Mouse (Mus musculus): ENCODE data around the gene Vegfa. TPM values are rescaled to one million over a fixed set of nuclear protein-coding genes. Genes with fewer than 3 reads are reported as not detected.

Vegfa gene
- polyA plus RNA-seq, 1 experiment from 2014 or later, result 7.7 TPM

- DNase-seq (peak; percentile 73), ATAC-seq (ENCODE audit: insufficient read depth) (no peak)
- WGBS, result 0% methylated on average over 47 of the region's 50 CpGs
Observed at GRCm38 (mm10) chr17:46031621-46032211, 453 bp downstream of the Vegfa start.

GRCm38 (mm10) chr17:46030731-46031620, 1.2 kb downstream of the Vegfa start:
- H3K9ac ChIP-seq, result peak overlapping the region; percentile 99
- H3K9me3 ChIP-seq (ENCODE audit: low read depth, low read length), result no peaks in the 10 kb centered on the region
- ATAC-seq (ENCODE audit: insufficient read depth) (peak; percentile 40), DNase-seq (peak; percentile 83)
- peak overlapping the region; percentile 99 for H3K27ac ChIP-seq (ENCODE audit: low read depth)
- peaks cover 21% of the 10 kb centered on the region for H3K4me1 ChIP-seq (ENCODE audit: insufficient read depth)
- no peaks in the 10 kb centered on the region for H3K27me3 ChIP-seq (ENCODE audit: insufficient read depth, low read length)
- H3K4me3 ChIP-seq (ENCODE audit: low read depth, low read length), result peak overlapping the region; percentile 96
- H3K4me2 ChIP-seq, result peak overlapping the region; percentile 98
- under 1% methylated on average over 92 of the region's 92 CpGs for WGBS
- no peak for TF ChIP-seq CTCF (IDR thresholded peaks at IDR 0.05; ENCODE audit: low read depth)
- H3K36me3 ChIP-seq (ENCODE audit: insufficient read depth), result peaks cover 8% of the 10 kb centered on the region

More at GRCm38 (mm10) chr17:46031621-46032211, 453 bp downstream of the Vegfa start:
- H3K27ac ChIP-seq (ENCODE audit: low read depth), result peak overlapping the region; percentile 99
- H3K27me3 ChIP-seq (ENCODE audit: insufficient read depth, low read length), result no peaks in the 10 kb centered on the region
- no peaks in the 10 kb centered on the region for H3K9me3 ChIP-seq (ENCODE audit: low read depth, low read length)
- TF ChIP-seq CTCF (IDR thresholded peaks at IDR 0.05; ENCODE audit: low read depth), result no peak
- peak overlapping the region; percentile 96 for H3K4me3 ChIP-seq (ENCODE audit: low read depth, low read length)
- H3K36me3 ChIP-seq (ENCODE audit: insufficient read depth), result peaks cover under 1% of the 10 kb centered on the region
- peak overlapping the region; percentile 99 for H3K9ac ChIP-seq
- peaks cover 16% of the 10 kb centered on the region for H3K4me1 ChIP-seq (ENCODE audit: insufficient read depth)
- peak overlapping the region; percentile 98 for H3K4me2 ChIP-seq

DNA sequence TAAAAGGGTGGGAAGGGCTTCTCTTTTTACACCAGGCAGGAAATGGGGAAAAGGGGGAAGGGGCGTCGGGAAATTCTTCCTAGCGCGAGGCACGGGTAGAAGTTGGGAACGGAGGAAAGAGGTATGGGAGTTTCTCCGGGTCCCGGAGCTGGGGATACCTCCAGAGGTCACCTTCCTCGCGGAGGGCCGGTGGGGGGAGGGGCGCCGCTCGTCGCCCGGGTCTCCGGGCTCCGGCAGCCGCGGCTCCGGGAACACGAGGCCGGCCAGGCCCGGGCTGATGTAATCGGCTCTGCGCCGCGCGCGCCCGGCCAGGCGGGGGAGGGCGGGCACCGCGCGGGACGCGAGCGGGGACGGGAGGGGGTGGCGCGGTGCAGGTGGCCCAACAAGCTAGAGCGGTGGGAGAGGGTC, 1.8 kb downstream of the Vegfa start:
- H3K4me3 ChIP-seq (ENCODE audit: low read depth, low read length), result peak overlapping the region; percentile 96
- ATAC-seq (ENCODE audit: insufficient read depth) (no peak), DNase-seq (peak; percentile 57)
- WGBS, result 0% methylated on average over 33 of the region's 43 CpGs
- H3K9ac ChIP-seq, result peak overlapping the region; percentile 99
- H3K4me1 ChIP-seq (ENCODE audit: insufficient read depth), result peaks cover 22% of the 10 kb centered on the region
- TF ChIP-seq CTCF (IDR thresholded peaks at IDR 0.05; ENCODE audit: low read depth), result no peak
- peaks cover 15% of the 10 kb centered on the region for H3K36me3 ChIP-seq (ENCODE audit: insufficient read depth)
- H3K9me3 ChIP-seq (ENCODE audit: low read depth, low read length), result no peaks in the 10 kb centered on the region
- peak overlapping the region; percentile 99 for H3K27ac ChIP-seq (ENCODE audit: low read depth)
- H3K4me2 ChIP-seq, result peak overlapping the region; percentile 98
- H3K27me3 ChIP-seq (ENCODE audit: insufficient read depth, low read length), result no peaks in the 10 kb centered on the region

DNA sequence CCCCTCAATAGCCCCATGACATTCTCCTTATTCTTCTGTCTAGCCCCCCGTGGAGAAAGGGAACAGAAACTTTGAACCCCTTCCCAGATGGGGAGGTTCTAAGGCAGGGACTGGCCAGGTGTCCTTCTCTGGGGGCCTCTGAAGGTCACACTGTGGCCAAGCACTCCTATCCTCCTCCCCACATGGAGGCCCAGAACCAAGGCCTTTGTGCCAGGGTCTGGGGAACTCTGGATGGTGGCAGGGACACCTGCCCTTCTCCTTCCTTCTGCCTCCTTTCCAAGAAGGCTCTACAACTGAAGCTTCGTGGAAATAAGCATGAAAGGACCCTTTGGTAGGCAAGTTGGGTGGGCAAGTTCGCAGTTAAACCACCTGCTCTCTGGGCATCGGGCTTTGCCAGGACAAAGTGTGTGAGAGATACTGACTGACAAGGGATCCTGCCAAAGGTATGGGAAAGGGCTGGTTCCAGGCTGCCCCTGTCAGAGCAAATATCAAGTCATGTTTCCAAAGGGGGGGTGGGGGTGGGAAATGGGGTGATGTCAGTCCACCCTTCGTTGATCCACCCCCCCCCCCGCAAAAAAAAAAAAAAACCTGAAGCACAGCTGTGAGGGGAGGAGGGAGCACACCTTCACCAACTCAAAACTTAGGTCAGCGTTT, 2.5 kb downstream of the Vegfa start:
- Histone ChIP-seq H3K36me3 (ENCODE audit: insufficient read depth) (peaks cover 21% of the 10 kb centered on the region), H3K27ac (ENCODE audit: low read depth) (peak overlapping the region; percentile 99), H3K27me3 (ENCODE audit: insufficient read depth, low read length) (no peaks in the 10 kb centered on the region), H3K9me3 (ENCODE audit: low read depth, low read length) (no peaks in the 10 kb centered on the region), H3K4me1 (ENCODE audit: insufficient read depth) (peaks cover 22% of the 10 kb centered on the region), H3K9ac (peak overlapping the region; percentile 99), H3K4me3 (ENCODE audit: low read depth, low read length) (peak overlapping the region; percentile 96), H3K4me2 (peak overlapping the region; percentile 98)
- DNase-seq (no peak), ATAC-seq (ENCODE audit: insufficient read depth) (no peak)
- no peak for TF ChIP-seq CTCF (IDR thresholded peaks at IDR 0.05; ENCODE audit: low read depth)
- 7% methylated on average over 7 of the region's 7 CpGs for WGBS

DNA sequence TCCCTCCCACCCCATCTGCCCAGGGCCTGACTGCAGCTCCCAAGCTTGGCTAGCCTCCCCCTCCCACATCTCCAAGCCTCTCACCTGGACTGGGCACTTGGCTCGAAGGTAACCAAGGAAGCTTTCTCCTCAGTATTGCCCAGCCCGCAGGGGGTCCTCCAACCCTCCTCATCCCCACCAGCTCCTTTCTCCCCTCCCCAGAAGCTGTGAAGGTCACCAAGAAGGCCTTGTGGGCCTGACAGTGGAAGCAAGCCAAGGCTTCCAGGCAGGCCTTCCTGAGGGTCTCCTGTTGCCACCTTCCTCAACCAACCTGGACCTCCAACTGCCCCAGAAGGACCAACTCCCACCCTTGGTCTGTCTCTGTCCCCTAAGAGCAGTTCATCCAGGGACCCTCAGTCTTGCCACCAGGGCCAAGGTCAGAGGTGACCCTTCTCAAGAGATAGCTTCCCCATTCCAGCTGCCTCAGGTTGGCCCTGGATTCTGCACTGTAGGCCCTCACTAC, 3.1 kb downstream of the Vegfa start:
- peak overlapping the region; percentile 99; the same call in 1 of the 2 replicates for H3K27ac ChIP-seq (ENCODE audit: low read depth)
- H3K4me1 ChIP-seq (ENCODE audit: insufficient read depth), result peaks cover 19% of the 10 kb centered on the region
- H3K4me2 ChIP-seq, result peak overlapping the region; percentile 98
- peaks cover 27% of the 10 kb centered on the region for H3K36me3 ChIP-seq (ENCODE audit: insufficient read depth)
- ATAC-seq (ENCODE audit: insufficient read depth) (no peak), DNase-seq (no peak)
- WGBS, result 24% methylated on average over 2 of the region's 2 CpGs
- TF ChIP-seq CTCF (IDR thresholded peaks at IDR 0.05; ENCODE audit: low read depth), result peak; percentile 1; the same call in 1 of the 2 replicates
- peak overlapping the region; percentile 99 for H3K9ac ChIP-seq
- H3K27me3 ChIP-seq (ENCODE audit: insufficient read depth, low read length), result no peaks in the 10 kb centered on the region
- peak overlapping the region; percentile 96 for H3K4me3 ChIP-seq (ENCODE audit: low read depth, low read length)
- H3K9me3 ChIP-seq (ENCODE audit: low read depth, low read length), result no peaks in the 10 kb centered on the region

DNA sequence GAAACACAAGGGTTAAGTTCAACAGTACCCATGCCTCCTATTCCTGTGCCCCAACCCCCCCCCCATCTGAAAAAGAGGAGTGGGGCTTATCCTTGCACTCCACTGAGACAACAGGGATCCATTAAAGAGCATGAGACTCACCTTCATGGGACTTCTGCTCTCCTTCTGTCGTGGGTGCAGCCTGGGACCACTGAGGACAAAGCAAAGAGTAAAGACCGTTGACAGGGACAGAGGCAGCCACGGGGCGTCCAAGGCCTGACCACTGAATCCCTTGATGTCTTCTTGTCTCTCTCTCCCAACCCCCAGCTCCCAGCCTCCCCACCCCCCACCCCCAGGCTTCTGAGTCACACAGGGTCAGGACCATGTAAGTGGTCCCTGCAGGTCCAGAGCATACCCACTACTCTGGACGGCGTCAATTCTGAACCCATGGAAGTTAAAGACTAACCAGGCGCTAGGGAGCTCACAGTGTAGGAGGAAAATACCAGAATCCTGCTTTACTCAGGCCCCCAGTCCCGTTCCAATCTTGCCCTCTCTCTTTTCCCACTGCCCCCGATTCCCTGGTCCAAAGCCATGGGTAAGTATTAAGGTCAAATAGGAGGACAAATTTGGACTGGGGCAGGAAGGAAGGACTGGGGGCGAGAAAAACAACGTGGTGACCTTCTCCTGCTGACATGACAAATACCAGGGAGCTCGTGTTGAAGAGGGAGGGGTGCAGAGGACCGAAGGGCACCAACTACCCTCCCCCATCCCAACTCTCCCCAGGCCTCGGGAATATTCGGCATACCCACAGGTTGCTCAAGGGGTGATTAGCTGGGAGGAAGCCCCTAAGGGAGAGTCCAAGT, 3.7 kb downstream of the Vegfa start:
- Histone ChIP-seq H3K4me2 (peak overlapping the region; percentile 98), H3K27ac (ENCODE audit: low read depth) (peak overlapping the region; percentile 99), H3K27me3 (ENCODE audit: insufficient read depth, low read length) (no peaks in the 10 kb centered on the region), H3K4me1 (ENCODE audit: insufficient read depth) (peaks cover 12% of the 10 kb centered on the region), H3K36me3 (ENCODE audit: insufficient read depth) (peaks cover 33% of the 10 kb centered on the region), H3K4me3 (ENCODE audit: low read depth, low read length) (peak overlapping the region; percentile 96), H3K9me3 (ENCODE audit: low read depth, low read length) (no peaks in the 10 kb centered on the region), H3K9ac (peak overlapping the region; percentile 99)
- DNase-seq (no peak), ATAC-seq (ENCODE audit: insufficient read depth) (no peak)
- no peak for TF ChIP-seq CTCF (IDR thresholded peaks at IDR 0.05; ENCODE audit: low read depth)
- WGBS, result 8% methylated on average over 15 of the region's 15 CpGs
